7 mouse cellular contexts compared by ENCODE assay signal in the genomic region with DNA sequence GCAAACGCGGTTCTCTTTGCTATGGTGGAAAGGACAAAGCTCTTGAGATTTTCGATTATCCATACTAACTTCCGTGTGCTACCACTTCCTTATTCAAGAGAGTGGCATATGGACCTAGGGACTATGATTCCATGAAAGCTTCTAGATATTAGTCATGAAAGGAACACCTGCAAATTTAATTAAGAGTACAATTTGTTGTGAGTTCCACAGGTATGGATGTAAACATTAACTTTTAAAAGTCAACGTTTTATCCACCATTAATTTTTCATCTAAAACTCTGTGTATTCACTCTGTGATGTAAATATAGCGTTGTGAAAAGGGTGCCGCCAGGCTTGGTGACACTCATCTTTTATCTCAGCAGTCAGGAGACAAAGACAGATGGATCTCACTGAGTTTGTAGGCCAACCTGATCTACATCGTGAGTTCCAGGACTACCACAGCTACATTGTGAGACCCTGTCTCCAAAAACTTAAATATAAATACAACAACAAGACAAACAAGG. TPM values are rescaled to one million over a fixed set of nuclear protein-coding genes. Genes with fewer than 3 reads are reported as not detected.
DNase-seq lines count a peak whose midpoint lies in the region; ATAC-seq and TF ChIP-seq lines count a peak whose summit lies in the region.

No protein-coding gene starts in this region.

- peak overlapping the region; percentile 54 for H3ac ChIP-seq in C2C12 (ENCODE audit: control insufficient read depth, insufficient read length, low read depth)

- peak; percentile 1; the same call in 1 of the 2 replicates for ATAC-seq in forebrain, embryonic 12.5 days (ENCODE audit: low FRiP score)
- no peak for ATAC-seq in liver, embryonic 14.5 days (ENCODE audit: insufficient read depth)

- WGBS in forebrain, embryonic 12.5 days = 24% methylated on average over 8 of the region's 8 CpGs
- WGBS in liver, embryonic 14.5 days (ENCODE audit: insufficient replicate concordance) = 3% methylated on average over 8 of the region's 8 CpGs

- H3K36me3 ChIP-seq in C2C12 (ENCODE audit: control insufficient read depth, insufficient read depth) = peaks cover 15% of the 10 kb centered on the region
- H3K36me3 ChIP-seq in forebrain, embryonic 12.5 days (replicated peaks) = no peaks in the 10 kb centered on the region; the same call in none of the 2 replicates
- no peaks in the 10 kb centered on the region for H3K36me3 ChIP-seq in liver, embryonic 14.5 days (replicated peaks; ENCODE audit: control insufficient read depth, insufficient read depth, low read depth)

- H3K9me3 ChIP-seq in forebrain, embryonic 12.5 days = no peaks in the 10 kb centered on the region
- H3K9me3 ChIP-seq in liver, embryonic 14.5 days (ENCODE audit: control insufficient read depth, low read length) = no peaks in the 10 kb centered on the region

- H3K79me3 ChIP-seq in C2C12 (ENCODE audit: low read depth) = peaks cover 8% of the 10 kb centered on the region

- peak overlapping the region; percentile 58 for H3K4me3 ChIP-seq in C2C12 (ENCODE audit: insufficient read depth, poor library complexity, severe bottlenecking)
- peak overlapping the region; percentile 73 for H3K4me3 ChIP-seq in forebrain, embryonic 12.5 days (replicated peaks)
- H3K4me3 ChIP-seq in liver, embryonic 14.5 days (ENCODE audit: insufficient read depth in 1 of 2, low read depth in 2 of 2, low read length in 2 of 2) = peak overlapping the region; percentile 76 to 86

- peak overlapping the region; percentile 71 for H3K4me2 ChIP-seq in forebrain, embryonic 12.5 days
- peak overlapping the region; percentile 76 for H3K4me2 ChIP-seq in liver, embryonic 14.5 days (ENCODE audit: low read depth)

- no peak overlapping the region for H3K27ac ChIP-seq in forebrain, embryonic 12.5 days
- H3K27ac ChIP-seq in liver, embryonic 14.5 days = no peak overlapping the region; the same call in 1 of the 2 replicates

- H3K9ac ChIP-seq in forebrain, embryonic 12.5 days = peak overlapping the region; percentile 71; the same call in 1 of the 2 replicates
- peak overlapping the region; percentile 82 for H3K9ac ChIP-seq in liver, embryonic 14.5 days (replicated peaks)

- peaks cover 32% of the 10 kb centered on the region for H3K79me2 ChIP-seq in C2C12 (ENCODE audit: control insufficient read depth, insufficient read depth)

- peak; percentile 30 for DNase-seq in 3T3-L1 (ENCODE audit: low read depth, low spot score)
- no peak for DNase-seq in liver, embryonic 14.5 days (ENCODE audit: low read depth in 3 of 3, low spot score in 3 of 3)
- DNase-seq in right cerebral cortex, postnatal 10 days (ENCODE audit: low spot score in 2 of 2) = no peak
- no peak for DNase-seq in testis, postnatal 10 days (ENCODE audit: low spot score)
- no peak for DNase-seq in layer of hippocampus, postnatal 25 days (ENCODE audit: extremely low spot score in 1 of 2, low spot score in 1 of 2)

- H3K4me1 ChIP-seq in forebrain, embryonic 12.5 days = peaks cover 6% of the 10 kb centered on the region
- H3K4me1 ChIP-seq in liver, embryonic 14.5 days (replicated peaks; ENCODE audit: control insufficient read depth in 2 of 2, insufficient read depth in 2 of 2, low read length in 1 of 2) = peaks cover 5 to 8% of the 10 kb centered on the region in 2 experiments

- no peak for TF ChIP-seq EP300 in liver, embryonic 14.5 days (IDR thresholded peaks at IDR 0.05; ENCODE audit: low read depth)

- TF ChIP-seq CTCF in C2C12 (IDR thresholded peaks at IDR 0.05; ENCODE audit: control insufficient read depth, insufficient read depth, insufficient read length) = no peak
- TF ChIP-seq CTCF in liver, embryonic 14.5 days (IDR thresholded peaks at IDR 0.05; ENCODE audit: low read depth) = no peak

- no peaks in the 10 kb centered on the region for H3K27me3 ChIP-seq in C2C12 (ENCODE audit: control insufficient read depth, insufficient read depth, insufficient read length)
- H3K27me3 ChIP-seq in forebrain, embryonic 12.5 days = no peaks in the 10 kb centered on the region
- H3K27me3 ChIP-seq in liver, embryonic 14.5 days (ENCODE audit: control insufficient read depth, insufficient read depth, low read length) = no peaks in the 10 kb centered on the region

TF ChIP-seq in C2C12, 6 proteins besides CTCF, POLR2A, EP300 and RAD21:
- TF ChIP-seq FOSL1 (IDR thresholded peaks at IDR 0.05; ENCODE audit: insufficient read depth, low read length, poor library complexity, severe bottlenecking) (no peak), MAX (IDR thresholded peaks at IDR 0.05) (no peak), MYOD1 (IDR thresholded peaks at IDR 0.05; ENCODE audit: control insufficient read depth, insufficient read length, low read depth) (no peak), CEBPB (IDR thresholded peaks at IDR 0.05; ENCODE audit: low read depth) (no peak), MYOG (IDR thresholded peaks at IDR 0.05; ENCODE audit: control insufficient read depth, extremely low read depth, insufficient read length) (no peak), USF1 (IDR thresholded peaks at IDR 0.05; ENCODE audit: low read depth) (no peak)
TF ChIP-seq in C2C12: peak in this region for 0.

RNA-seq across cellular contexts. Expression of gene Zfp53, which starts 0.8 kb away (rescaled TPM):
- 2.0 TPM for polyA plus RNA-seq in C2C12 (2012; fragmentation: generic; extraction: Trizol)
- 8.6 and 9.2 TPM in 2 replicates for polyA plus RNA-seq in forebrain, embryonic 12.5 days (2016; fragmentation: Nextera tagmentation; extraction: Ambion mirVana)
- polyA plus RNA-seq in liver, embryonic 14.5 days (2012; rRNA removed) = 0.68 and 1.4 TPM in 2 replicates
- 2.5 and 2.6 TPM in 2 replicates for polyA plus RNA-seq in liver, embryonic 14.5 days (2014; fragmentation: Nextera tagmentation; extraction: Ambion mirVana)
- 1 to 10 TPM; 4.2 TPM for total RNA-seq in layer of hippocampus, postnatal 25 days (2021)

RNA-seq across cellular contexts. Expression of gene Zfp51, which starts 39.4 kb away (rescaled TPM):
- polyA plus RNA-seq in C2C12 (2012; fragmentation: generic; extraction: Trizol) = 1.6 TPM
- polyA plus RNA-seq in forebrain, embryonic 12.5 days (2016; fragmentation: Nextera tagmentation; extraction: Ambion mirVana) = 10.9 and 13.9 TPM in 2 replicates
- 1.3 and 2.3 TPM in 2 replicates for polyA plus RNA-seq in liver, embryonic 14.5 days (2012; rRNA removed)
- polyA plus RNA-seq in liver, embryonic 14.5 days (2014; fragmentation: Nextera tagmentation; extraction: Ambion mirVana) = 6.9 TPM in 2 replicates
- total RNA-seq in layer of hippocampus, postnatal 25 days (2021) = 1 to 10 TPM; 3.5 to 3.9 TPM

RNA-seq across cellular contexts. Expression of gene Zfp52, which starts 45.8 kb away (rescaled TPM):
- 2.8 TPM for polyA plus RNA-seq in C2C12 (2012; fragmentation: generic; extraction: Trizol)
- 1.7 and 1.9 TPM in 2 replicates for polyA plus RNA-seq in forebrain, embryonic 12.5 days (2016; fragmentation: Nextera tagmentation; extraction: Ambion mirVana)
- polyA plus RNA-seq in liver, embryonic 14.5 days (2012; rRNA removed) = 0.28 and 0.50 TPM in 2 replicates
- 0.48 and 0.51 TPM in 2 replicates for polyA plus RNA-seq in liver, embryonic 14.5 days (2014; fragmentation: Nextera tagmentation; extraction: Ambion mirVana)
- 1 to 10 TPM; 6.0 to 6.7 TPM for total RNA-seq in layer of hippocampus, postnatal 25 days (2021)
